Mouse (Mus musculus): ENCODE measurements around the gene Bckdk. TPM values are rescaled to one million over a fixed set of nuclear protein-coding genes. Genes with fewer than 3 reads are reported as not detected.

Bckdk gene
- polyA plus RNA-seq, 1 experiment from 2014 or later, result 109 TPM

- H3K36me3 ChIP-seq (ENCODE audit: control insufficient read depth, insufficient read depth, low read length), result peaks cover 3% of the 10 kb centered on the region
- ATAC-seq (ENCODE audit: insufficient read depth, low FRiP score, low TSS enrichment), result no peak
These were observed 18.8 kb downstream of the Bckdk start for GRCm38 (mm10) chr7:127922451-127923275.

DNA sequence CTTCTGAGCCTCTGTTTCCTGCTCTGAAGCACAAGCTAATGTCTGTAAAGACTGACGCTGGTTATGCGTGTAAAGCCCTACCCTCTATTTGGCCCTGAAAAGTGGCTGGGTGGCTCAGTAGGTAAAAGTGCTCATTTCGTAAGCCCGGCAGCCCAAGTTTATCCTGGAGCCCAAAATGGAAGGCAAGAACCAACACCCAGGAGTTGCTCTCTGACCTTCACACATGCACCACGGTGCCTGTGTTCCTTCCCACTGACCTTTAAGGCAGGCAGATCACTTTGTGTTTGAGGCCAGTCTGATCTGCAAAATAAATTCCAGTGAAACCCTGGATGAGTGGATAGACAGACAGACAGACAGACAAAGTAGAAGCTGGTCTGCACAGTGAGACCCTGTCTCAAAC lies 19.8 kb downstream of the Bckdk start:
- ATAC-seq (ENCODE audit: insufficient read depth, low FRiP score, low TSS enrichment), result no peak
- peaks cover 3% of the 10 kb centered on the region; the same call in 1 of the 2 replicates for H3K27me3 ChIP-seq (ENCODE audit: control insufficient read depth, insufficient read depth, low read length)
- no peak overlapping the region for H3K9ac ChIP-seq (ENCODE audit: low read length)
- WGBS, result 88% methylated on average over 5 of the region's 5 CpGs
- H3K4me1 ChIP-seq (ENCODE audit: control insufficient read depth, insufficient read depth, low read length), result no peaks in the 10 kb centered on the region
- H3K27ac ChIP-seq (ENCODE audit: low read depth, low read length), result no peak overlapping the region
- H3K4me3 ChIP-seq (ENCODE audit: low read depth, low read length), result no peak overlapping the region
- no peak for DNase-seq (ENCODE audit: low spot score)
- peaks cover 3% of the 10 kb centered on the region for H3K36me3 ChIP-seq (ENCODE audit: control insufficient read depth, insufficient read depth, low read length)
- no peaks in the 10 kb centered on the region for H3K9me3 ChIP-seq (ENCODE audit: control insufficient read depth, low read length)
- no peak overlapping the region for H3K4me2 ChIP-seq (ENCODE audit: low read depth)

More at GRCm38 (mm10) chr7:127922451-127923275, 18.8 kb downstream of the Bckdk start:
- no peak overlapping the region for H3K4me2 ChIP-seq (ENCODE audit: low read depth)
- WGBS, result 86% methylated on average over 6 of the region's 6 CpGs
- H3K27me3 ChIP-seq (ENCODE audit: control insufficient read depth, insufficient read depth, low read length), result no peaks in the 10 kb centered on the region
- no peak for DNase-seq (ENCODE audit: low spot score)
- no peaks in the 10 kb centered on the region for H3K9me3 ChIP-seq (ENCODE audit: control insufficient read depth, low read length)
- H3K27ac ChIP-seq (ENCODE audit: low read depth, low read length), result no peak overlapping the region
- H3K4me3 ChIP-seq (ENCODE audit: low read depth, low read length), result no peak overlapping the region
- no peaks in the 10 kb centered on the region for H3K4me1 ChIP-seq (ENCODE audit: control insufficient read depth, insufficient read depth, low read length)
- no peak overlapping the region for H3K9ac ChIP-seq (ENCODE audit: low read length)

DNA sequence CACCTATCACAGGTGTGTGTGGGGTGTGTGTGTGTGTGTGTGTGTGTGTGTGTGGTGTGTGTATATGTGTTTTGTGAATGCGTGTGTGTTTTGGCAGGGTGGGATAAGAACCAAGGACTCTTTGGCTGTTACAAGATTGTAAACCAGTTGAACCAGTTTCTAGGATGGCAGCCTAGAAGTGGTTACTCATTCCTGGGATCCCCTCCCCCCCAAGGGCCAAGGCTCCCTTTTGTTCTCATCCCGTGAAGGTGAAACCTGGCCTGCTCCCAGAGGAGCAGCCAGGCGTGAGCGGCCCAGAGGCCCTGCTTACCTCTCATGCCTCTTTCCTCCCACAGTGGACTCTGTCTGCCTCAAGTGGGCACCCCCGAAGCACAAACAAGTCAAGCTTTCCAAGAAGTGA lies 21.4 kb downstream of the Bckdk start:
- no peak for DNase-seq (ENCODE audit: low spot score)
- Histone ChIP-seq H3K36me3 (ENCODE audit: control insufficient read depth, insufficient read depth, low read length) (peaks cover 3% of the 10 kb centered on the region), H3K4me2 (ENCODE audit: low read depth) (no peak overlapping the region), H3K27me3 (ENCODE audit: control insufficient read depth, insufficient read depth, low read length) (peaks cover 16% of the 10 kb centered on the region), H3K9ac (ENCODE audit: low read length) (no peak overlapping the region), H3K4me1 (ENCODE audit: control insufficient read depth, insufficient read depth, low read length) (no peaks in the 10 kb centered on the region), H3K4me3 (ENCODE audit: low read depth, low read length) (no peak overlapping the region), H3K9me3 (ENCODE audit: control insufficient read depth, low read length) (no peaks in the 10 kb centered on the region), H3K27ac (ENCODE audit: low read depth, low read length) (no peak overlapping the region)
- WGBS, result 87% methylated on average over 5 of the region's 5 CpGs
- no peak for ATAC-seq (ENCODE audit: insufficient read depth, low FRiP score, low TSS enrichment)

DNA sequence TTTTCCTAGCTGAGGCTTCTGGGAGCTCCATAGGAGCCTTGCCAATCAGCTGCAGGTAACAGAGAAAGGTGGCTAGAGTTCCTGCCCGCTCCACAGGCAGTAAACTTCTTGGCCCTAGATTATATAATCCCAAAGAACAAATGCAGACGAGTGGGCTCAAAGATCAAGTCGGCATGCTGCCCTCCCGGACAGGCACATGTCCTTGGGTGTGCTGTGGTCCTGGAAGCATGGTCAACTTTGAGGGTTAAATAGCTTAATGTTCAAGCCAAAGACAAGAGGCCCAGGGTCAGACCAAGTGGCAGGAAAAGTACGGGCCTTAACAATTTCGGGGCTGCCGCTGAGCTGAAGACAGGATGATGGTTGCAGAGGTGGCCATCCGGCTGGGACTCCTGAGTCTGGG lies 22.2 kb downstream of the Bckdk start:
- DNase-seq (ENCODE audit: low spot score), result no peak
- no peak overlapping the region for H3K4me2 ChIP-seq (ENCODE audit: low read depth)
- H3K9me3 ChIP-seq (ENCODE audit: control insufficient read depth, low read length), result no peaks in the 10 kb centered on the region
- no peak overlapping the region for H3K4me3 ChIP-seq (ENCODE audit: low read depth, low read length)
- no peaks in the 10 kb centered on the region for H3K4me1 ChIP-seq (ENCODE audit: control insufficient read depth, insufficient read depth, low read length)
- H3K27ac ChIP-seq (ENCODE audit: low read depth, low read length), result no peak overlapping the region
- 95% methylated on average over 8 of the region's 8 CpGs for whole genome bisulfite sequencing
- peaks cover 3% of the 10 kb centered on the region for H3K36me3 ChIP-seq (ENCODE audit: control insufficient read depth, insufficient read depth, low read length)
- no peak for ATAC-seq (ENCODE audit: insufficient read depth, low FRiP score, low TSS enrichment)
- no peak overlapping the region for H3K9ac ChIP-seq (ENCODE audit: low read length)
- peaks cover 18% of the 10 kb centered on the region for H3K27me3 ChIP-seq (ENCODE audit: control insufficient read depth, insufficient read depth, low read length)

DNA sequence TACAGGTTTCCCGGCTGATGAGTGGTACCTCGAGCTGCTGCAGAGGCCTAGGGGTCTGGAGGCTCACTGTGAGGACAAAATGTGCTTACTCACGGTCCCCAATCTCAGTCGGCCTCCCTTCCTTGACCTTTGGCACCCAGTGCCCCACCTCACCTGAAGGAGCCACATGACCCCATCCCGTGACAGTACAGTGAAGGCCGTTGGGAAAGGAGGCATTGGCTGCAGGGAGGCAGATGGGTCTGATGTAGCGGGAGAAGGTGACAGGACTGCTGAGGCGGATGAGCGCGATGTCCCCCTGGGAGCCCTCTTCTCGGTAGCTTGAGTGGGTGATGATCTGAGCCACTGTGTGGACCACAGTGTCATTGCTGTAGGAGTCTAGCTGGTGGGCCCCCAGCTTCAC lies 23.0 kb downstream of the Bckdk start:
- Histone ChIP-seq H3K4me3 (ENCODE audit: low read depth, low read length) (no peak overlapping the region), H3K27me3 (ENCODE audit: control insufficient read depth, insufficient read depth, low read length) (peaks cover 18% of the 10 kb centered on the region), H3K27ac (ENCODE audit: low read depth, low read length) (no peak overlapping the region), H3K36me3 (ENCODE audit: control insufficient read depth, insufficient read depth, low read length) (peaks cover 3% of the 10 kb centered on the region), H3K4me2 (ENCODE audit: low read depth) (no peak overlapping the region), H3K9me3 (ENCODE audit: control insufficient read depth, low read length) (no peaks in the 10 kb centered on the region), H3K4me1 (ENCODE audit: control insufficient read depth, insufficient read depth, low read length) (no peaks in the 10 kb centered on the region), H3K9ac (ENCODE audit: low read length) (no peak overlapping the region)
- 87% methylated on average over 11 of the region's 11 CpGs for WGBS
- DNase-seq (ENCODE audit: low spot score) (no peak), ATAC-seq (ENCODE audit: insufficient read depth, low FRiP score, low TSS enrichment) (no peak)

DNA sequence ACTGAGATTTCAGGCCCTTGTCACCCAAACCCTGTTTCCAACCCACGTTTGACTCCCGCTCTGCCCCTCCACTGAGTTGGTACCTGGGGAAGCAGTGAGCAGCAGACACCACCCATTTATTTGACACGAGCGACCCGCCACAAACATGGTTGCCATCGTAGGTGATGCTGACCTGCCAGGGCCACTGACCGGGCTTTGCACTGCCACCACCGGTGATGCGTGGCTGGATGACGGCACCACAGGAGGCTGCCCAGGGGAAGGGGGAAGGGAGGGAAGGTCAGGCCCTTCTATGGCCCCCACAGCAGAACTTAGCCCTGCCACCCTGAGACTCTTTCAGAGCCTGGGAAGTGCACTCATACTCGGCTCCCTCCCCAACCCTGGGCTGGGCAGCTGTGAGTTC lies 23.8 kb downstream of the Bckdk start:
- H3K4me1 ChIP-seq (ENCODE audit: control insufficient read depth, insufficient read depth, low read length), result no peaks in the 10 kb centered on the region
- no peak overlapping the region for H3K4me2 ChIP-seq (ENCODE audit: low read depth)
- no peak overlapping the region for H3K27ac ChIP-seq (ENCODE audit: low read depth, low read length)
- peaks cover 18% of the 10 kb centered on the region for H3K27me3 ChIP-seq (ENCODE audit: control insufficient read depth, insufficient read depth, low read length)
- WGBS, result 88% methylated on average over 11 of the region's 11 CpGs
- H3K9ac ChIP-seq (ENCODE audit: low read length), result no peak overlapping the region
- H3K9me3 ChIP-seq (ENCODE audit: control insufficient read depth, low read length), result no peaks in the 10 kb centered on the region
- no peak overlapping the region for H3K4me3 ChIP-seq (ENCODE audit: low read depth, low read length)
- peaks cover 3% of the 10 kb centered on the region for H3K36me3 ChIP-seq (ENCODE audit: control insufficient read depth, insufficient read depth, low read length)
- DNase-seq (ENCODE audit: low spot score), result no peak
- no peak for ATAC-seq (ENCODE audit: insufficient read depth, low FRiP score, low TSS enrichment)

DNA sequence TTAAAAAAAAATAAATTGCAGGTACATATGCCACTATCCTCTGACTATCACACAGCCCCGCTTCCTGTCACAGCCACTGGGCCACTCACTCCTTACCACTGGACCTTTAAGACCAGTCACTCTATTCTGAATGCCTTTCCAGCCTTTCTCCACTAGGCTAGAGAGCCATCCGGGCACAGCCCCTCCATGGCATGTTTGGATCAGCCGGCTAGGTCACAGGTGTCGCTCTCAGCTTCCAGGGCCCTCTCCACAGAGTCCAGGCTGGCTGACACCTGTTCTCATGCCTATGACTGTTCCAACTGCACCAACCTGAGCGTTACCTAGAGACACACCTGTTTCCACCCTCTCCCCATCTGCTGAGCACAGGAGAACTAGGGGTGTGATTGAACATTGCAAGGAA lies 24.7 kb downstream of the Bckdk start:
- Histone ChIP-seq H3K36me3 (ENCODE audit: control insufficient read depth, insufficient read depth, low read length) (peaks cover 3% of the 10 kb centered on the region), H3K4me1 (ENCODE audit: control insufficient read depth, insufficient read depth, low read length) (no peaks in the 10 kb centered on the region), H3K27ac (ENCODE audit: low read depth, low read length) (no peak overlapping the region), H3K27me3 (ENCODE audit: control insufficient read depth, insufficient read depth, low read length) (peaks cover 18% of the 10 kb centered on the region), H3K4me3 (ENCODE audit: low read depth, low read length) (no peak overlapping the region), H3K9ac (ENCODE audit: low read length) (no peak overlapping the region), H3K4me2 (ENCODE audit: low read depth) (no peak overlapping the region), H3K9me3 (ENCODE audit: control insufficient read depth, low read length) (no peaks in the 10 kb centered on the region)
- DNase-seq (ENCODE audit: low spot score), result no peak
- no peak for ATAC-seq (ENCODE audit: insufficient read depth, low FRiP score, low TSS enrichment)
- 59% methylated on average over 5 of the region's 5 CpGs for WGBS

GRCm38 (mm10) chr7:127929923-127930322 lies 26.0 kb downstream of the Bckdk start, which contains the start of gene Prss8:
Gene Prss8 (minus strand): TSS chr7:127930104.
- no peak within 1 kb of the TSS for H3K4me2 ChIP-seq (ENCODE audit: low read depth)
- peaks cover 3% of the 10 kb centered on the region for H3K36me3 ChIP-seq (ENCODE audit: control insufficient read depth, insufficient read depth, low read length)
- DNase-seq (ENCODE audit: low spot score), result no peak
- no peaks in the 10 kb centered on the region for H3K9me3 ChIP-seq (ENCODE audit: control insufficient read depth, low read length)
- no peak for ATAC-seq (ENCODE audit: insufficient read depth, low FRiP score, low TSS enrichment)
- H3K4me3 ChIP-seq (ENCODE audit: low read depth, low read length), result no peak within 1 kb of the TSS
- peaks cover 18% of the 10 kb centered on the region for H3K27me3 ChIP-seq (ENCODE audit: control insufficient read depth, insufficient read depth, low read length)
- 4% methylated on average over 6 of the region's 6 CpGs for WGBS
- no peak within 1 kb of the TSS for H3K27ac ChIP-seq (ENCODE audit: low read depth, low read length)
- no peak within 1 kb of the TSS for H3K9ac ChIP-seq (ENCODE audit: low read length)
- H3K4me1 ChIP-seq (ENCODE audit: control insufficient read depth, insufficient read depth, low read length), result no peaks in the 10 kb centered on the region

GRCm38 (mm10) chr7:127930636-127931035 lies 26.8 kb downstream of the Bckdk start:
- Histone ChIP-seq H3K27me3 (ENCODE audit: control insufficient read depth, insufficient read depth, low read length) (peaks cover 18% of the 10 kb centered on the region), H3K9me3 (ENCODE audit: control insufficient read depth, low read length) (no peaks in the 10 kb centered on the region), H3K36me3 (ENCODE audit: control insufficient read depth, insufficient read depth, low read length) (peaks cover 3% of the 10 kb centered on the region), H3K9ac (ENCODE audit: low read length) (no peak overlapping the region), H3K4me2 (ENCODE audit: low read depth) (no peak overlapping the region), H3K4me3 (ENCODE audit: low read depth, low read length) (no peak overlapping the region), H3K4me1 (ENCODE audit: control insufficient read depth, insufficient read depth, low read length) (no peaks in the 10 kb centered on the region), H3K27ac (ENCODE audit: low read depth, low read length) (no peak overlapping the region)
- WGBS, result 77% methylated on average over 5 of the region's 5 CpGs
- DNase-seq (ENCODE audit: low spot score) (no peak), ATAC-seq (ENCODE audit: insufficient read depth, low FRiP score, low TSS enrichment) (no peak)

Data from neural tube, embryonic 11.5 days (tissue).